Mouse (Mus musculus) frontal cortex, postnatal 25 days (tissue): ENCODE data around the gene AB124611.
"Not testable (repeated sequence)": the region's sequence is repeated elsewhere in the genome, so short reads cannot be mapped to it uniquely, and the experiment has no call there.

Experiments used
- DNase-seq, 2 experiments: peaks; one replicate each; pipeline ENCODE4 v3.0.0; 2022; ENCODE audit warnings: low spot score in 2 of 2

The AB124611 gene

DNA sequence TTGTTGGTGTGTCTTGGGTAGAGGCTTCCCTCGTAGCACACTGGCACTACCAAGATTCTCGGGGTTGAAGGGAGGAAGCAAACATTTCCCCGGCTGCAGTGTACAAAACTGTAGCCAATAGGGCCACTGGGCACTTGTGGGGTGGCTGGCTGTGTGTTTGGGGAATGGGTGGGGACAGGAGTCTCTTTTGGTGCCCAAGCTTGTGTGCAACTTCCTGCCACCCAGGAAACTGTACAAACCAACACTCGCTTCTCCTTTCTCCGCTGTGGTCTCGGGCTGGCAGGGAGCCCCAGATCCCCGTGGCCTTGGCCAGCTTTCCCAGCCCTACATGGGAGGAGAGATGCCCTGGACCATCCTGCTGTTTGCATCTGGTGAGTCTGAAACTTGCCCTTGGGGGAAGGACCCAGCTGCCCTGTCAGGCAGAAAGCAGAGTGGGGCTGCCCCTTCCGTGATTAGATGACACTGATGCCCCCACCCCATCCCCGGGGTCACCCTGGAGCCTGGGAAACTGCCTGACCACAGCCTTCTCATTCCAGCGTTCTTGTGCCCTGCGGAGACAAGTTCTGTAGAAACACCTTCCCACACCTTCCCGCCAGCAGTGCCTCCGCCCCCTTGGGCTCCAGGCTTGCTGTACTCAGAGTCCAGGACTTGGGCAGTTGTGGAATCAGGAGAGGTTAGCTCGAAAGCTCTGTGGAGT, at the start of gene AB124611:
TSS of gene AB124611 (plus strand) at position 240 of the 697 bp plus-strand sequence.
- DNase-seq: no peak

DNA sequence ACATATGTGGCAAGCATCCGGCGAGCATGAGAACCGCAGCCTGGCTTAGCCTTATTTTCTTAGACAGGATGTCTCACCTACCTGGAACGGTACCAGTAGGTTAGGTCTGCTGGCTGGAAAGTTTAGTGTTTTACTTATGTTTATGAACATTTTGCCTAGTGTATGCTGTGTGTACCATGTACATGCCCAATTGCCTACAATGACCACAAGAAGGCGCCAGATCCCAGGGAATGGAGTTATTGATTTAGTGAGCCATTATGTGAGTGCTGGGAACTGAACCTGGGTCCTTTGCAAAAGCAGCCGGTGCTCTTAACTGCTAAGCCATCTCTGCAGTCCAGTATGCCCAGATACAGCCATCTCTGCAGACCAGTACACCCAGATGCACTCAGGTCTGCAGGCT, 48.3 kb upstream of the AB124611 start:
- no peak for DNase-seq

DNA sequence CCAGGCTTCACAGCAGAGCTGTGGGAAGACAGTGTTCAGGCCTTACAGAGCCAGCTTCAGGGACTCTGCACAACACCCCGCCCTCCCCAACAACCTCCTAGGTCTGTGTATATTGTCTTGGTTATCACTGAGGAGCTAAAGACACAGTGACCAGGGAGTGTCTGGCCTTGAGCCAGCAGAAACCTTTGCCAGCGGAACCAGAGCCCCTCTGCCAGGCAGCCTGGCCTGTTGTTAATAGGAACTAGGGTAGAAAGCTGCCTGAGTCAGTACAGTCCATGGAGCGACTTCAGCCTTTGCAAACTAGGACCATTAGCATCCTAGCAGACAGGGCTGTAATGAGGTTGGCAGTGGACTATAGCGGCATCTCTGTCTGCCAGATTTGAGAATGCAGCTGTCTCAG, 41.9 kb upstream of the AB124611 start:
- DNase-seq: no peak

DNA sequence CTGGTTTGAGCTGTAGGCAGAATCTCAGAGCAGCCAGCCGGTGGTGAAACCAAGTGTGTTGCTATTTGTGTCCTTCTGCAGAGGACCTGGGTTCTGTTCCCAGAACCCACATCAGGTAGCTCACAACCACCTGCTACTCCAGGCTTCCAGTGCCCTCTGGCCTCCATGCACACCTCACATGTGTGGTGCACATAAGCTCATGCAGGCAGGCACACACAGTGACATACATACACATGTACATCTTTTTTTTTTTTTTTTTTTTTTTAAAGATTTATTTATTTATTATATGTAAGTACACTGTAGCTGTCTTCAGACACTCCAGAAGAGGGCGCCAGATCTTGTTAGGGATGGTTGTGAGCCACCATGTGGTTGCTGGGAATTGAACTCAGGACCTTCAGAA, 37.7 kb upstream of the AB124611 start:
- DNase-seq: not testable (repeated sequence)

DNA sequence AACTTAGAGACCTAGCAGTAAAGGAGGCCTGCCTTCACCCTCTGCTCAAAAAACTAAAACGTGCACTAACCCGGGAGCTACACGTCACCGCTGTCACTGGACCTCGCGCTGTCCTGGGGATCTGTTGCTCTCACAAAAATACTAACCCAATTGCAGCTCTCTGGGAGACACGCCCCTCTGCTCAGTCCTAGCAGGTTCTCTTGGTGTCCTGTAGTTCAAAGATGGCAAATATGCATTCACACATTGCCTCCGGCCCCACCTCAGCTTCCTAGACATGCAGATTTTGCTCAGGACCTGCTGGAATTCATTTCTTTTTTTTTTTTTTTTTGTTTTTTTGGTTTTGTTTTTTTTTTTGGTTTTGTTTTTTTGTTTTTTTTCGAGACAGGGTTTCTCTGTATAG, 35.3 kb upstream of the AB124611 start:
- DNase-seq: no peak

DNA sequence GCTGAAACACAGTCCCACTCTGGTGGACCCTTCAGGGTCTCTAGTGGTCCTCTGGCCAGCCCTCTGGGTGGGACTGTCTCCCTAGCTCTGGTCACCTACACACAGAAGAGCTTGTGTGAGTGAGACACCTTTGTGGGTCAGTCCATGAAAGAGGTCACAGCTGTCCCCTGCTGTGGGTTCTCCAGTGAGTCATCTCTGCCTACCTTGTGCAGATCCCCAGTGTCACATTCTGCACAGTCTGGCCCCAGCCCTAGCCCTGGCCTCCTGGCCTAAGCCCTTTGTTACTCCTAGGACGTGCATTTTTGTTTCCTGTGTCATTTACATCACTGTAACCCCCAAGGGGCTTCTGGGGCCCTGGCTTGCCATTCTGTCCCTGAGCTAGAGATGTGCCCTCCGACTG, 32.1 kb upstream of the AB124611 start:
- no peak for DNase-seq

DNA sequence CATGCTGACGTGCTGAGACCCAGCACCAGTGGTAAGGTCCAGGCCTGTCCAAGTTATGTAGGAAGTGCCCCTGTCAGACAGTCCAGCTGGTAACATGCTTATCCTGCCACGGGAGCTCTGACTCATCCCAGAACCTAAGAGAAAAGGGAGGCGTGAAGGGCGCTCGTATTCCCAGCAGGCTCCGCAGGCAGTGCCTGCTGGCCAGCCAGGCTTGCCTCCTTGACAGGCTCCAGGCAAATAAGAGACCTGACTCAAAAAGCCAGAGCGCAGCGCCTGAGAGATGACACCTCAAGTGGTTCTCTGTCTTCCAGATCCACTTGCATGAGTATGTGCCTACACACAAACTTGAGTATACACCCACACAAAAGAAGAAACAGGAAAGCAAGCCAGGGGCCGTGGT, 31.2 kb upstream of the AB124611 start:
- no peak for DNase-seq

DNA sequence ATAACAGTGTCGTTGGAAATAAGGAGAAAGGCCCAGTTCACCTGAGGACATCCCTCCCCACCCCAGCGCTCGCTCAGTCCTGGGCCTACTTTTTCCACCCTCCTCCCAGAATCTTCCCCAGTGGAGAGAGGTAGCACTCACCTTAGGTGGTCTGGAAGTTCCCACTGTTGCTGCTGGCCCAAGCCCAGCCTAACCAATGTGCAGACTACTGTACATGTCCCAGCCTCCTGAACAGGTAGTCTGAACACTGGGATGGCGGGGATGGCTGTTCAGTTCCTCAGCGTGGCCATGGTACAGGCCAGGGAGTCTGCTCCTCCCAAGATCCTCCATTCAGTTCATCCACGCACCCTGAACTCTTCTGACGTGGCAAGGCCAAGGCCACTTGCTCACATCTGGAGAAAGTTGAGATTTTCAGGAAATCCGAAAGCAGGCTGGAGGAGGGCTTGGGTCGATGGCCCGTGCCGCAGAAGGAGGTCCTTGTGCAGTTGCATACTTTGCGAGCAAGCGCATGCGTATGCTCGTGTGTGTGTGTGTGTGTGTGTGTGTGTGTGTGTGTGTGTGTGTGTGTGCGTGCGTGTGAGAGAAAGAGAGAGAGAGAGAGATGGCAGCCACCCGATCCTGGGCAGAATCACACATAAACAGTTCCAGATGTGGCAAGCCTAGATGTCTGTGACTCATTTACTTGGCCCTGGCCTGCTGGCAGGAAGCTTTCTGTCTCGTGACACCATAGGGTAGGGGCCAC, 29.5 kb upstream of the AB124611 start:
- DNase-seq: no peak

DNA sequence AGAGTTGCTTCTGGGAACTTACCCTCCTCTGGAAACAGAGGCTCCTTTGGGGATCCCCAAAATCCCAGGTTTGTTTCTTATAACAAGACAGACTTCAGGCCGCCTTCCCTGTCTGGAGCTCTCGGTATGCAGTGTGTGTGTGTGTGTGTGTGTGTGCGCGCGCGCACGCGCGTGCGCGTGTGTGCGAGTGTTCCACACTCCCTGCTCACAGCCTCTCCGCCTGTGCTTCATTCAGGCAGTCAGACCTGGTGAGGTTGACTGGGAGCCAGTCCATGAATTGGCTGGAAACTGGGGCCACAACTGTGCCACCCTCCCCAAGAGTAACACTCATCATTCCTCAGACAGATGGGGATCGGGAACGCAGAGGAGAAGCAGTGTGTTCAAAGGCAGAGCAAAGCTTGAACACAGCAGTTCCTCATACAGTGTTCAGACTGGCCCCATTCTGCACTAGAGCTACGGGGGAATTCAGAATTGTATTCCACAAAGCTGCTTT, 28.9 kb upstream of the AB124611 start:
- no peak for DNase-seq

DNA sequence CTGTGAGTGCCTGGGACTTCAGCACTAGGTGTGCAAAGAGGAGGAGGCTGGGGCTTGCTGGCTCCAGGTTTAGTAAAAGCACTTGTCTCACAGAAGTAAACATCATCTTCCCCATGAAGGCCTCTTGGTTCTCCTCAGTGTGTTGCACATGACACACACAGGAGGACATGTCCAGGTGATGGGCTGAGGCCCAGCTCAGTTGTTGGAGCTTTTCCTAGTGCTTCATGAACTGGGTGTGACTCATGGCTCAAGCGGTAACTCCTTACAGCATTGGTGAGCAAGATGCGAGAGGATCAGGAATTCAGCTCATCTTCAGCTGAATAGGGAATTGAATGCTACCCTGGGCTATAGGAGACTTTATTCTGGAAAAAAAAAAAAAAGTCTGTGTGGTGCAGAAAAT, 28.3 kb upstream of the AB124611 start:
- no peak for DNase-seq

DNA sequence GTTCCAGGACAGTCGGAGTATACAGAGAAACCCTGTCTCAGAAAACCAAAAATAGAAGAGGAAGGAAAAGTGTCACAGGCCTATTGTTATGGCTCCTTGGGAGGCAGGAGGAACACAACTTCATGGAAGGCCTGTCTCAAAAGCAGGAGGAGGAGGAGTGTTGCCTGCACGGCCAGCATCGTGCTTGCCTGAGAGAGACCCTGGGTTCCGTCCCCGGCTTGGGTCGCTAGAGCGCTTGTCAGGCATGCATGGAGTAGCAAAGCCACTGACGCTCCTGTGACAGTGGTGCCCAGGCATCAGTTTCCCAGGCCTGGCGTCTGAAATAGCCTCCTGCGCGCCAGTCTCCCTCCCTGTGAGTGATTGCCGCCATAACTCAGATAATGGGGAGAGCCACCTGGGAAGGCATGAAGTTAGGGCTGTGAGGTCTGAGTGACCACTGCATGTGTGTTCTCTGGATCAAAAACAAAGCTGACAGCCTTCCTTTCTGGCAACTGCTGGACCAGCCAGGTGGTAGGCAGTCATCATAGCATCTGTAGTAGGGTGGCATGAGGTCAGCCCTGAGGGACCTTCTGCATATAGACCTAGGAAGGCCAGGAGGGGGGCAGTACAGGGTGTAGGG, 27.6 kb upstream of the AB124611 start:
- no peak for DNase-seq

DNA sequence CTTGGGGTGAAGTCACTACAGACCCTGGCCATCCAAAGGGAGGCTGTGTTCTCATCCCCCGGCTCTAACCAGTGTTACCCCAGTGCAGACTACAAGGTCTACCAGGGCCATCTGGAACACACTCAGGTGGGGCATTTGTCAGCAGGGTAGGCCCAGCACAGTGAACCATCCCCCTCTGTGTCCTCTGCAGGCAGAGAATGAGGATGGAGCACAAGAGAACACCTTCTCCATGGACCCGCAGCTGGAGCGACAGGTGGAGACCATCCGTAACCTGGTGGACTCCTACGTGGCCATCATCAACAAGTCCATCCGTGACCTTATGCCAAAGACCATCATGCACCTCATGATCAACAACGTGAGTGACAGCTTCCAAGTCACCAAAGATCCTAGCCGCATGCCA, 22.6 kb upstream of the AB124611 start:
- DNase-seq: no peak

DNA sequence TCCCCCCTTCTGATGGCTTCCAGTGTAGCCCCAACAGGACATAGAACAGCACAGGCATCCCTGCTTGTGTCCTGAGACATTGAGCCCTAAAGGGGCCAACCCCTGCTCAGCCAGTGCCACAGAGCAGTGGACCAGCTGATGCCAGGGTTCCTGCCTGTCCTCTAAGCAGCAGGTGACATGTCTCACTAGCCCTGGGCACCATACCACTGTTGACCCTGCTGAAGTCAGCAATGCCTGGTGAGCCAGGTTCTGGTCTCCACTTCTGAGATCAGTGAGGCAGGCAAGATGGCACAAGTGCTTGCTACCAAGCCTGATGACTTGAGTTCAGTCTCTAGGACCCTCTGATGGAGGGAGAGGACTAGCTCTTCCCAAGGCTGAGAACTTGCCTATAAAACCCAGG, 20.2 kb upstream of the AB124611 start:
- no peak for DNase-seq

DNA sequence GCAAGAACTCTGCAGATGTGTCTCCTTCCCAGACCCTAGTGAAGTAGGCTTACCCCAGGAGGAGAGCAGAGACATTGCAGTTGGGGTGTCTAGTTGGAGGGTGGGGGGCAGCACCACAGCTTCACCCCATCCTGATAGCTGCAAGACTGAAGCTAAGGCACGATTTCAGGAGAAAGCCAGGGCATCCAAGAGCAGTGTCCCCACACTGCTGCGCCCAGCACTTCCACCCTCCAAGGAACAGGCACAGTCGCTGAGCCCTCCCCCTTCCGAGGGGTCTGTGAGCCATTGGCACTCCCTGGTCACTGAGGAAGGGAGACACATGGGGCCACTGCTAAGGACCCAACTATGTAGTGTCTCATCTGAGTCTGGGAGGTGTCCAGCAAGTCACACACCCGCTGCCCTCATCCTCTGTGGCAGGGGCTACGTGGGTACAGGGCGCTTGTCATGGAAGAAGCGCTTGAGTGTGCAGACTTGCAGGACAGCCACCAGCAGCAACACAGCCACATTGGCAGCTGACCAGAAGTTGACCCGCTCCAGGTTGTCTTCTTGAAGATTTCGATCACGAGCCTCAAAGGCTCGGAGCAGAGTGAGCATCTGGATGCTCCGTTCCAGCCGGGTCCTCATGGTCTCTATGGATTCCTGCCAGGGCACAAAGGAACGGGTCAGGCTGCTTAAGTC, 18.1 kb upstream of the AB124611 start:
- no peak for DNase-seq

DNA sequence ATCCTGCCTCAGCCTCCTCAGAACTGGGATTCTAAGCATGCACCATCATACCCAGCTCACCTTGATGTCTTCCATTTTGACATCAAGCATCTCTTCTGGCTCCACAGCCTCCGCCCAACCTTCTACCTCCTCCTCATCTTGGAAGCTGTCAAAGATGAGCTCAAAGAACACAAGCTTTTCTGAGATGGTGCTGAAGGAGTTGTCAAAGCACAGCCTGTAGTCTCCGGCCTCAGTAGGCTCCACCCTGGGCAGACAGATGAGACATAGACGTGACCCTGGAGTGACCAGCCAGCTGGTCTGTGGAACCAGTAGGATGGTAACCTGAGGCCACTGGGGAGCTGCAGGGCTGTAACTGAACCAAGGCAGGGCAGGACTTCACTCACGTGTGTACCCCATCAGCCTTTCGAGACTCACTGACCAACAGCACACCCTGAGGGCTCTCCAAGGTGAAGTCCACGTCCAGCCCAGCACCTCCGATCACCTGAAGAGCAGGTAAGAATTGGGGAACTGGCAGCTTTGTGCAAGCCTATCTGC, 17.0 kb upstream of the AB124611 start:
- DNase-seq: no peak

DNA sequence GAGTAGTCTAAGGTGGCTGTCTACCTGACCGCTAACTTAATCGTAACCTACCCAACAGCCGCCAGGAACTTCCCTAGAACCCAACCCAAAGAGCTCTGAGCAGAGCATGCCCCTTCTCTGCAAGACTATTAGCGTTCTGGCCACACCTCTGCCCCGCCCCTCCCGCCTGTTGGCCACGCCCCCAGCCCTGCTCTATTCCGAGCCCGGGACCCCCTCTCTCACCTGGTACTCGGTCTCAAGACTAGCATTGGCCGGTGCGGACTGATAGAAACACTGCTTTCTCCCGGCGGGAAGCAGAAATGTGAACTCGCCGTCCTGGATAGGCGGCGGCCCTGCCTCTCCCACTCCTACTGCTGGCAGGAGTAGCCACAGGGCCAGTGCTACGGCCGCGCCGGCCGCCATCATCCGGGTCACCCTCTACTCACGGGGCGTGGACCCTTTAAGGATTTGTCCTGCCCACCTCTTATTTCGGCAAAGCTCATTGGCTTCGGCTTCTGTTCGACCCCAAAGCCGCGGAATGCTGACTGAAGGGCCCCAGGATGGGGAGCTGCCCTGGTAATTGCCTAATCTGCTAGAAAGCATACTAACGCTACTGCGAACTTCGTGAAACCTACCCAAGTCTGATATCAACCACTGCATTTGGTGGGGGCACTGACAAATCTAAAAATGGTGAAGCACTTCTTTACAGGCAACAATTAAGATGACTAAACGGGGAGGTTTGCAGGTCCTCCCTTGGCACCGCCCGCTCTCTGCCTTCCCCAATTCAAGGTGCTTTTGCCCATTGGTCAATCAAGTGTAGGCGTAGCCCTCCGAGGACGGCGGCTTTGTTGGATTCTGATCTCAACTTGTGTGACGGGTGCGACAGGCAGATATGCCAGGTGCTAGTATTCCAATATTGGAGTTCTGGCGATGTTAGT, 15.9 kb upstream of the AB124611 start, which contains the start of gene Tmed1:
TSS of gene Tmed1 (minus strand) at position 481 of the 917 bp plus-strand sequence.
- peak; percentile 86 to 89 for DNase-seq

DNA sequence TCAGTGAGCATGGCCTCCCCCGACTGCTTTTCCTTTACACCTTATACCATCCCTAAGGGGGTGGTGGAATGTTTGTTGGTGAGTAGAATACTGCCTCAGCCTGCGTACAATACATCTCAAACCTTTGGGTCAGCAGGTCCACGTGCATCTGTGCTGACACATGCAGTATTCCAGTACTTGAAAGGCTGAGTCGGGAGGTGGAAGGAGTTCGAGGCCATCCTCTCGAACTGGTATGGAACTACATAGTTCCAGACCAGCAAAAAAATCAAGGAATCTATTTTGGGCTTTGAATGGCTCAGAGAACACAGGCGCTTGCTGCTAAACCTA, 15.3 kb upstream of the AB124611 start:
- no peak for DNase-seq

DNA sequence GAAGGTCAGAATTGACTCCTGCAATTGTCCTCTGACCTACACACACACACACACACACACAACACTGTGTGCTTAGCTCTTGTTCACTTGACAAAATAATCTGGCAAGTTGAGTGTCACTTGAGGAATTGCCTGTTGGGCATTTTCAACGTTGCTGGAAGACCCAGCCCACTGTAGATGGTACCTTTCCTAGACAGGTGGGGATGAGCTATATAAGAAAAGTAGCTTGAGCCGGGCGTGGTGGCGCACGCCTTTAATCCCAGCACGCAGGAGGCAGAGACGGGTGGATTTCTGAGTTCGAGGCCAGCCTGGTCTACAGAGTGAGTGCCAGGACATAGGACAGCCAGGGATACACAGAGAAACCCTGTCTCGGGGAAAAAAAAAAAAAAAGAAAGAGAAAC, 14.9 kb upstream of the AB124611 start:
- DNase-seq: no peak

DNA sequence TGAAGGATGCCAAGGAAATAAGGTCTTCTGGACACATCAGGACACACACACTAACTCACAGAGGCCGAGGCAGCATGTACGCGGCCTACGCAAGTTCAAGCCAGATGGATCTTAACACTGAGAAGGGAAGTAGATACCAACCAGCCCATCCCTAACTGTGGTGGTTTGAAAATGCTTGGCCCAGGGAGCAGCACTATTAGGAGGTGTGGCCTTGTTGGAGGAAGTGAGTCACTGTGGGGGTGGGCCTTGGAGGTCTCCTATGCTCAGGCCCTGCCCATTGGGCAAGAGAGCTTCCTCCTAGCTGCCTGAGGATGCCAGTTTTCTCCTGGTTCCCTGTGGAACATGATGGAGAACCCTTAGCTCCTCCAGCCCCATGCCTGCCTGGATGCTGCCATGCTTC, 12.5 kb upstream of the AB124611 start:
- no peak for DNase-seq

DNA sequence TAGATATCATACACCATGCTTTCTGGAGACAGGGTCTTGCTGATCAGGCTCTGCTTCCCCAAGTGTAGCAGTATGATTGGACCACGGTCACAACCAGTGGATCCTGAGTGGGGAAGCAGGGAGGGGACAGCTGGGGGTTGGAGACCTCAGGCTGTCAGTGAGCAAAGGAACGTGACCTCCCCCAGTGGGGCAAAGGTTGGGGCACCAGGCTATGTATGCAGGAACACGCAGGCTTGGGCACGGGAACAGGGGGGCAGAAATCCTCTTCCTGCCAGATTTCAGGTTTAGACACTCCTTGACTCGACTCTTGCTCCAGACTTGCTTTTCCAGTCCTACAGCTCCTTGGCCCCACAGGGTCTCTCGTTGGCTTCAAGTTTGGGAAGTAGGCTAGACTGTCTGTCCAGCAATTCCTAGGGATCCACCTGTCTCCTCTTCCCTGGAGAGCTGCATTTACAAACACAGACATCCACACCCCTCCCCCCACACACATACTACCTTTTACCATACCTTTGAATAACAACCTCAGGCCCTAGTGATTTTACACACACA, 8.0 kb upstream of the AB124611 start:
- DNase-seq: no peak

DNA sequence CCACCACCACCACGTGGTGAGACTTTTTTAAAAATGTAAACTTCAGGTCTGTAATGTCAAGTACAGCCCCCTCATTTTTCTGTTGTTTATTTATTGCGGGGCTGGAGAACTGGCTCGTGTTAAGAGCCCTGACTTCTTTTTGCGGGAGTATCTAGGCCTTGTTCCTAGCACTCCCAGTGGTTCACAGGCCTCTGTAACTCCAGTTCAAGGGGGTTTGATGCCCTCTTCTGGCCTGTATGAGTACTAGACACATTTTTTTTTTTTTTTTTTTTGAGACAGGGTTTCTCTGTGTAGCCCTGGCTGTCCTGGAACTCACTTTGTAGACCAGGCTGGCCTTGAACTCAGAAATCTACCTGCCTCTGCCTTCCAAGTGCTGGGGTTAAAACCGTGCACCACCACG, 7.3 kb upstream of the AB124611 start:
- DNase-seq: not testable (repeated sequence)
